Mouse (Mus musculus) liver, postnatal 0 days (tissue): ENCODE results near the gene Rai1.

Experiments
- CTCF ChIP-seq: sonication (generic); IDR thresholded peaks from 2 replicates; pipeline ENCODE4 v1.5.1; 2016; ENCODE audit warnings: antibody characterized with exemption, low read depth
- EP300 ChIP-seq: IDR thresholded peaks from 2 replicates; pipeline ENCODE4 v1.6.1; 2016; ENCODE audit warnings: antibody characterized with exemption, low read depth, mild to moderate bottlenecking

DNA sequence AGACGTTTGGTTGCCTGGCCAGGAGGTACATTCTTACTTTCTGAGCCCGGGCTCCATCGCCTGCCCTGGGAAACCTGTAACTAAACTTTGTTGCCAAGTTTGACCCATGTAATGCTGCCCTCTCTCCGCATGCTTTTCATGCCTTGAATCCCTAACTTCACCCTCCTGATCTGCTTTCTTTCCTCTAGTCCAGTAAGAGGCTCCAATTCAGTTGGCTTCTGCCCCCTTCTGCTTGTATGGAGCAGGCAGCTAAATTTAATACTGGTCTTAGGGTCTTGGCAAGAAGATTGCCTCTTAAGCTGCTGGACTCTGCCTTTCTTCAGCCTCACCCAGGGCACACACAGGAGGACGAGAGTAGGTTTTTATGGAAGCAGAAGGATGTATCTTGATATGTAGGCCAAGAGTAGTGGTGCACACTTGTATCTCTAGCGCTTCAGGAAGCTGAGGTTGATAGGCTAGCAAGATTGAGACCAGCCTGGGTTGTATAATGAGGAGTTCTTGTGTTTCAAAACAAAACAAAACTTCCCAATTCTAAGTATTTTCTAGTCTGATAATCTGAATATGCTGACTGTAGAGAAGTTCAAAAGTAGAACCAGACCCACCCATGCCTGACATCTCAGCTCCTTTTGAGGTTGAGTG is 10.9 kb downstream of the Rai1 start:
- TF ChIP-seq EP300: no peak
- peak; percentile 33; the same call in 1 of the 2 replicates for TF ChIP-seq CTCF
